Mouse (Mus musculus): ENCODE measurements around the gene Notch3. TPM values are rescaled to one million over a fixed set of nuclear protein-coding genes. Genes with fewer than 3 reads are reported as not detected.
"Not testable (repeated sequence)": the region's sequence is repeated elsewhere in the genome, so short reads cannot be mapped to it uniquely, and the experiment has no call there.

The Notch3 gene
- polyA plus RNA-seq (2016; fragmentation: Nextera tagmentation; extraction: Ambion mirVana), result 5.7 and 13.7 TPM in 2 replicates

DNA sequence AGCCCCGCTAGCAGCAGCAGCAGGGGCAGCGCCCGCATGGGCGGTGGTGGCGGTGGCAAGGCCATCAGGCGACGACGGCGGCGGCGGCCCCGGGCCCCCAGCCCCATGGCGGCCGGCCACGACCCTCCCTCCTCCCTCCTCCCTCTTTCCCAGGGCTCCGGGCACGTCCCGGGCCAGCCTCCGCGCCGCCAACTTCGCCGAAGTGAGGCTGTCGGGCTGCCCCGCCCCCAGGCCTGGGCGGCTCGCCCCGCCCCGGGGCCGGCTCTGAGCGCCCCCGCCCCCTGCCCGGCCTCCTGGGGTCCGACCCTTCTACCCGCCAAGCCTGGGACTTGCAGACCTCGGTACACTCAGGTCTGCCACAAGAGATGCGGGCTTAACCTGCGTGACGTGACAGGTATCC is at the start of gene Notch3:
Gene Notch3 (minus strand): TSS at position 166 of the 400 bp plus-strand sequence.
- peaks cover 23% of the 10 kb centered on the region; the same call in 1 of the 2 replicates for H3K27me3 ChIP-seq (ENCODE audit: insufficient read depth, poor library complexity, severe bottlenecking)
- no peak for DNase-seq (ENCODE audit: low spot score)
- no peaks in the 10 kb centered on the region for H3K9me3 ChIP-seq
- peak within 1 kb of the TSS; percentile 83 for H3K4me3 ChIP-seq
- under 1% methylated on average over 31 of the region's 39 CpGs for WGBS
- H3K27ac ChIP-seq, result peak within 1 kb of the TSS; percentile 92
- no peaks in the 10 kb centered on the region for H3K36me3 ChIP-seq
- peaks cover 34% of the 10 kb centered on the region for H3K4me1 ChIP-seq

DNA sequence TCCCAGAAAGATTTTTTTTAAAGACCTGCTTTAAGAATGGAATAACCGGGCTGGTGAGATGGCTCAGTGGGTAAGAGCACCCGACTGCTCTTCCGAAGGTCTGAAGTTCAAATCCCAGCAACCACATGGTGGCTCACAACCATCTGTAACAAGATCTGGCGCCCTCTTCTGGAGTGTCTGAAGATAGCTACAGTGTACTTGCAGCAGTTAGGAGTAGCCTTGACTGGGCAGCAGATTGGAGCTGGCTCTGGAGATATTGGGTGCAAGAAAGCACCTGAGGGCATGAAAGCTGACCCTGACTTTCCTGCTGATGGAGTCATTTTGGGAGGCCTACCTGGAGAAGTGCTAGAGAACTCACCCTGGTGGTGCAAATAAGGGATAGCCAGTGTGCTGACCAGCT is 48.9 kb upstream of the Notch3 start:
- not testable (repeated sequence) for H3K4me1 ChIP-seq; DNase-seq (ENCODE audit: low spot score); H3K4me3 ChIP-seq; H3K27ac ChIP-seq; H3K27me3 ChIP-seq (ENCODE audit: insufficient read depth, poor library complexity, severe bottlenecking); H3K9me3 ChIP-seq
- H3K36me3 ChIP-seq, result peaks cover 93% of the 10 kb centered on the region
- 74% methylated on average over 4 of the region's 4 CpGs for WGBS

DNA sequence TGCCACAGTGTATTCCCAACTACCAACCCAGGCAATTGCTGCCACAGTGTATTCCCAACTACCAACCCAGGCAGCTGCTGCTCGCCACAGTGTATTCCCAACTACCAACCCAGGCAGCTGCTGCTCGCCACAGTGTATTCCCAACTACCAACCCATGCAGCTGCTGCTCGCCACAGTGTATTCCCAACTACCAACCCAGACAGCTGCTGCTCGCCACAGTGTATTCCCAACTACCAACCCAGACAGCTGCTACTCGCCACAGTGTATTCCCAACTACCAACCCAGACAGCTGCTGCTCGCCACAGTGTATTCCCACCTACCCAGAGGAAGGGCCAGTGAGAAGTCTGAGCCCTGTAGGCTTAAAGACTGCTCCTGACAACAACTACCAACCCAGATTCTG is 44.9 kb upstream of the Notch3 start:
- 92% methylated on average over 6 of the region's 6 CpGs for WGBS
- not testable (repeated sequence) for H3K27ac ChIP-seq
- H3K36me3 ChIP-seq, result peaks cover 95% of the 10 kb centered on the region

DNA sequence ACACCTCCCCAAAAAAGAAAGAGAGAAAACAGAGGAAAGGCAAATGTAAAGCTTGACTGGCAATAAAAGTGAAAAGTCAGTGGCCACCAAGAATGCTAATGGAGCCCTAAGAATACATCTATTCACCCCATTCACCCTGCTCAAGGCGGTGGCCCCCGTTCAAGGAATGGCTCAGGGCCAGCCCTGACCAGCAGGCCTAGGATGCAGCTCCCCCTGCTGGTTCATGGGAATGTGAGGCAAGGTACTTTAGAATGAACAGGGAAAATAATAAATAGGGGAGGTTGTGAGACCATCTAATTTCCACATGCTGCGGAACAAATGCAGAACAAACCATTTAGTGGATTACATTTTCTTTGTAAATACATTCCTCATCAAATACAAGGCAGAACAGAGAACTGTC is 43.1 kb upstream of the Notch3 start:
- DNase-seq (ENCODE audit: low spot score), result no peak
- 69% methylated on average over 3 of the region's 3 CpGs for WGBS
- Histone ChIP-seq H3K4me3 (no peak overlapping the region), H3K36me3 (peaks cover 95% of the 10 kb centered on the region), H3K9me3 (no peaks in the 10 kb centered on the region), H3K27ac (no peak overlapping the region), H3K4me1 (peaks cover 24% of the 10 kb centered on the region), H3K27me3 (ENCODE audit: insufficient read depth, poor library complexity, severe bottlenecking) (no peaks in the 10 kb centered on the region)

More for the DNA sequence above, 44.9 kb upstream of the Notch3 start:
- not testable (repeated sequence) for H3K9me3 ChIP-seq; H3K4me3 ChIP-seq; H3K27me3 ChIP-seq (ENCODE audit: insufficient read depth, poor library complexity, severe bottlenecking); DNase-seq (ENCODE audit: low spot score)
- peaks cover 24% of the 10 kb centered on the region for H3K4me1 ChIP-seq

DNA sequence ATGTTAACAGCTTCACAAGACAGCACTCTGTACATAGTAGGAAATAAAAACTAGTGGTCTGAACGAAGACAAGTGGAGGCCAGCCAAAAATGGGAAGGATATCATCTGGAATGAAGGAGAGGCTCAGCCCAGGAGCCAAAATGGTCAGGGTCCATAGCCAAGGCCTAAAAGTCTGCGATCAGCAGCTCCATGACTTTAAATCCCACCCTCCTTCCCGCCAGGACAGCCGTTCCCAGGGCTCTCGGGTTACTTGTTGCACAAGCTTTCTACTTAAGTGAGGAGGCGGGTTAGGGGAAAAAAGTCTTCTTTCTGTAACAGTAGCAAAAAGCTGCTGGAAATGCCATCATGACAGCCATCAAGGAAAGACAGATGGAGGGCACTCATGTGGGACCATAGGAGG is 42.5 kb upstream of the Notch3 start:
- Histone ChIP-seq H3K4me3 (no peak overlapping the region), H3K9me3 (no peaks in the 10 kb centered on the region), H3K36me3 (peaks cover 95% of the 10 kb centered on the region), H3K27ac (no peak overlapping the region), H3K4me1 (peaks cover 24% of the 10 kb centered on the region), H3K27me3 (ENCODE audit: insufficient read depth, poor library complexity, severe bottlenecking) (no peaks in the 10 kb centered on the region)
- 86% methylated on average over 6 of the region's 6 CpGs for whole genome bisulfite sequencing
- DNase-seq (ENCODE audit: low spot score), result no peak

DNA sequence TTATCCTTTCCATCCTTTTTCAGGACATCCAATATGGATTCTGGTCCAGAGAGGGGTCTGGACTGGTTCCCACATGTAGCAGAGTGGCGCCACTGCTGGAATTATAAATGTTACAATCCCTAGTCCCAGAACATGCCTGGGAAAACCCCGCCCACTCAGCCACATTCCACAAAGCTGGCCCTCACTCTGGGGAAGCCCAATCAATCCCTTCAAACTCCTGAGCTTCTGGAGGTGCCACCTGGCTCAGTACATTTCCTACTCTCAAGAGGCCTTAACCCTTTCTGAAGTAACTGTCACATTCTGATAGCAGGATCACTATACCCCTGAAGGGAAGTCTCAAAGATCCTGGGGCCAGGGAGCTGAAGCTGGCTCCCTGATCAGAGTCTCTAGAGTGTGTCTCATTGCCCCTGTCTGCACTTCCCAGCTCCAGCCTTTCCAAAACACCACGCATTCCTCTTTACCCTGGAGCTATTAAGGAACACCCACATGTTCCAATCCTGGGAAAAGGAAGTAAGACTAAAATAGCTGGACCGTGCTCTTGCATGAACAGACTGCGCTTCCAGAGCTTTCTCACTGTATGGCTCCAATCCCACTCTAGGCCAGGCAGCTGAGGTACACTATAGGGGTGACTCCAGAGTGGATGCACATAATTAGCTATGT is 41.1 kb upstream of the Notch3 start:
- peaks cover 95% of the 10 kb centered on the region for H3K36me3 ChIP-seq
- no peaks in the 10 kb centered on the region for H3K9me3 ChIP-seq
- H3K4me3 ChIP-seq, result no peak overlapping the region
- 52% methylated on average over 5 of the region's 5 CpGs for WGBS
- DNase-seq (ENCODE audit: low spot score), result no peak
- H3K27me3 ChIP-seq (ENCODE audit: insufficient read depth, poor library complexity, severe bottlenecking), result no peaks in the 10 kb centered on the region
- 0 out of 2 replicates have a peak overlapping the region, but pooled peaks have one; percentile 36 for H3K27ac ChIP-seq
- H3K4me1 ChIP-seq, result peaks cover 24% of the 10 kb centered on the region

DNA sequence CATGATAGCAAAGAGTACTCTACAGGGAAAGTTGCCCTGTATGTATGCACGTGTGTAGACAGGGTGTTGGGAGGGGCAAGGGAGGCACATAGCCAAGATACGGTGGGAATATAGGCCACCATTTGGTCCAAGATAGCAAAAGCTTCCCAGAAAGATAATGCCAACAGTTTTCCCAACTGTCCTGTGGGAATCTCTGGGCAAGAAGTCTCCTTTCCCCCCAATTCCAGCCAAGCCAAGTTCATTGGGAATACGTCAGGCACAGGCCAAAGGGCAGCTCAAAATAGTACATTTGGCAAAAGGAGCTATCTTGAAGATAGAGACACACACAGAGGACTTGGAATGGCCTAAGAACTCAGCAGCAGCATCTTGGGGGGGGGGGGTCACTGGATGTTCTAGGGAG is 38.7 kb upstream of the Notch3 start:
- H3K4me1 ChIP-seq, result peaks cover 24% of the 10 kb centered on the region
- no peaks in the 10 kb centered on the region for H3K9me3 ChIP-seq
- no peak overlapping the region for H3K4me3 ChIP-seq
- WGBS, result 79% methylated on average over 3 of the region's 3 CpGs
- no peak for DNase-seq (ENCODE audit: low spot score)
- no peaks in the 10 kb centered on the region for H3K27me3 ChIP-seq (ENCODE audit: insufficient read depth, poor library complexity, severe bottlenecking)
- no peak overlapping the region for H3K27ac ChIP-seq
- H3K36me3 ChIP-seq, result peaks cover 95% of the 10 kb centered on the region

DNA sequence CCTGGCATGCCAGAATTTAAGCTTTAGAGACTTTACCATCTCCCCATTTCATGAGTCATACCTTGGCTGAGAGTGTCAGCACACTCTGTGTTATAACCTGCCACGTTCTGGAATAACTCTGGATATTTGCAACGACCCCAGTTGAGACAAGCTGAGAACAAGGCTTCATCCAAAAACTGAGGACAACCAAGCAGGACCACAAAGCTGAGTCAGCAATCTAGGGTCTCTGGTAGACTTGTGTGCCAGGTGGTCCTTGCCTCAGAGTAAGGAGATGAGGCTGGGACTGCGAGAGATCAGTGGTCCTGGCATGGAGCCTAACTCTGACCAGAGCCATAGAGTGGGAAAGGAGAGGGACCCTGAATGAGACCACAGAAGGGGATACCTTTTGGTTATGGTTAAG is 36.3 kb upstream of the Notch3 start:
- no peak overlapping the region for H3K4me3 ChIP-seq
- H3K27me3 ChIP-seq (ENCODE audit: insufficient read depth, poor library complexity, severe bottlenecking), result no peaks in the 10 kb centered on the region
- no peak overlapping the region for H3K27ac ChIP-seq
- WGBS, result 83% methylated on average over 3 of the region's 3 CpGs
- H3K9me3 ChIP-seq, result no peaks in the 10 kb centered on the region
- peaks cover 11% of the 10 kb centered on the region for H3K4me1 ChIP-seq
- DNase-seq (ENCODE audit: low spot score), result no peak
- H3K36me3 ChIP-seq, result peaks cover 95% of the 10 kb centered on the region

DNA sequence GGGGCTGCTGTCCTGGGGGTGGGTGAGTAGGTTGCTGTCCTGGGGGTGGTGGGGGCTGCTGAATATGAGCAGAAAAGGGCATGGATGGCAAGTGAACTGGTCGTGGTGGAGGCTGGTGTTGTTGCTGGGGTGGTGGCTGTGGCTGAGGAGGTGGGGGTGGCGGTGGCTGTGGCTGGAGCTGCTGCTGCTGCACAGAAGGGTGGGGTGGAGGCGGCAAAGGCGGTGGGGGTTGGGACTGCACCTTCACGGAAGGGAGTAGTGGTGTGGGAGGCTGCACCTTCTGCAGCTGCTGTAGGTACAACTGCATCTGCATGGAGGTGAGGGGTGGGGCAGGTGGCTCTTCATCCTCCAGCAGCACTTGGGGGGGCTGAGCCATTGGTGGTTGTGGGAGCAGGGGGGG is 34.4 kb upstream of the Notch3 start:
- Histone ChIP-seq H3K27ac (no peak overlapping the region), H3K36me3 (peaks cover 99% of the 10 kb centered on the region), H3K27me3 (ENCODE audit: insufficient read depth, poor library complexity, severe bottlenecking) (no peaks in the 10 kb centered on the region), H3K4me1 (no peaks in the 10 kb centered on the region), H3K9me3 (no peaks in the 10 kb centered on the region), H3K4me3 (no peak overlapping the region)
- WGBS, result 80% methylated on average over 5 of the region's 5 CpGs
- DNase-seq (ENCODE audit: low spot score), result no peak

DNA sequence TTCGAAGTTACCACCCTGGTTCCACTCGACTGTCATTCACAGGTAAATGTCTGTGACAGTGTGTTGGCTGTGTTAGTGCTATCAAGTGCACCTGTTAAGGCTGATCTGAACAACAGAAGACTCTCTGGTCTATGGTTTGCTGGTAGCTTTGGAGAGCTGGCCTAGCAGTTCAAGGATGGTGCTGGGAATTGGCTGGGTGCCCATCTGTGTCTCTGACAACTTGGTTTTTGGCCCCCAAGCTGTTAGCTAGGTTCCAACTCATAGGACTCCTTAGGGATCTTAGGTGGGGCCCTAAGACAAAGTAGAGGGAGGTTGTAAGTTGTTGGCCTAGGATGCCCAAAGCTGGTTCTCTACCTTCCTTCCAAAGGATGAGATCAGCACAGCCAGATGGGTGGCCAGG is 33.1 kb upstream of the Notch3 start:
- no peak overlapping the region for H3K4me3 ChIP-seq
- WGBS, result 77% methylated on average over 2 of the region's 2 CpGs
- no peaks in the 10 kb centered on the region for H3K9me3 ChIP-seq
- H3K27me3 ChIP-seq (ENCODE audit: insufficient read depth, poor library complexity, severe bottlenecking), result no peaks in the 10 kb centered on the region
- H3K4me1 ChIP-seq, result no peaks in the 10 kb centered on the region
- DNase-seq (ENCODE audit: low spot score), result no peak
- H3K36me3 ChIP-seq, result peaks cover 96% of the 10 kb centered on the region
- no peak overlapping the region for H3K27ac ChIP-seq

DNA sequence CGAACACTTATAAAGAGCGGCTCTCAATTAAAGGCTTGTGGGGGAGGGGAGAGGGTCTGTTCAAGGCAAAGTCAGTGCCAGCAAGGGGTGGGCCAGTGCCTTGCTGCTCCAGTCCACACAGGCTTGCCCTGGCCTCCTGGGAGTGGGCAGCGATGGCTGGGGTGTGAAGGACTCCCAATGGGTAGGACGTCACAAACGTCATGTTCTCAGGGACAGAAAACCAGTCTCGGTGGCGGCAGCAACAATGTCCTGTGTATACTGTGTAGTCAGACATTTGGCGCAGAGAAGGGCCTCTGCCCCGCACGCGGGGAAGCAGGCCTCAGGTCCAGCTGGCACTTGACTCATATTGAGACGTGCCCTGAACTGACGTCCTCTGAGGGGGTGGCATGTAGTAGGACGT is 30.5 kb upstream of the Notch3 start:
- no peak overlapping the region for H3K27ac ChIP-seq
- no peaks in the 10 kb centered on the region for H3K27me3 ChIP-seq (ENCODE audit: insufficient read depth, poor library complexity, severe bottlenecking)
- H3K4me3 ChIP-seq, result no peak overlapping the region
- DNase-seq (ENCODE audit: low spot score), result no peak
- H3K4me1 ChIP-seq, result no peaks in the 10 kb centered on the region
- 94% methylated on average over 14 of the region's 14 CpGs for WGBS
- peaks cover 70% of the 10 kb centered on the region for H3K36me3 ChIP-seq
- H3K9me3 ChIP-seq, result no peaks in the 10 kb centered on the region

DNA sequence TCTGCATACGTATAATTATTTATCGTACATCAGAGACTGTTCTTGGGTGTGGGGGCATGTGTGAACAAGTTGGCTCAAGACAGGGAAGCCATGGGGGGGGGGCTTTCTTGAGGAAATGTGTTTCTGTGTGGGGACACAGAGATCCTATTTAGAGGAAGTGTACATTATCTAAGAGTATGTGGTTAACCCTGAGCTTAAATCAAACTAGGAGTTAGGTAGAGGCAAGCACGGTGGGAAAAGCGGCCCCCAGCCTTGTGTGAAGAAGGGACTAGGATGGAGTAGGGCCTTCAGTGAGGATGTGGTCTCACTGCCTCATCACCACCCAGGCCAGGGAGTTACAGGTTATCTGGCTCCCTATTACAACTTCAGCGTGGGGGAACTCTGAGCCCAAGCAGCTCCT is 29.1 kb upstream of the Notch3 start:
- Histone ChIP-seq H3K36me3 (peaks cover 56% of the 10 kb centered on the region), H3K27me3 (ENCODE audit: insufficient read depth, poor library complexity, severe bottlenecking) (0 out of 2 replicates have a peak, but pooled peaks cover under 1% of the 10 kb centered on the region)

DNA sequence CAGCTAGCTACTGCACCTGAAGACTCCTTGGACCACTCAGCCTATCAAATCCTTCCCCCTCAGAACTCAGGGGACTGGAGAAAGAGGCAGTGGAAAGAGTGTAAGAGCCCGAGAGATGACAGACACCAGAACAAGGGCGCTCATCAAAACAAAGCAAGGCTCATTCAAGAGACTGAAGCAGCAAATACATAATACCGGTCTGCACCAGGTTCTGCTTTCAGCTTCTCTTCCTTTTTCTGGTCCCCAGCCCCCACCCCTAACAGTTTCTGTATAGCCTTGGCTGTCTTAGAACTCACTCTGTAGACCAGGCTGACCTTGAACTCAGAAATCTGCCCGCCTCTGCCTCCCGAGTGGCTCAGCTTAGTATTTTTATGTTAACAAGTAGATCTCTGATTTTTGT is 26.4 kb upstream of the Notch3 start:
- peaks cover 26% of the 10 kb centered on the region for H3K27me3 ChIP-seq (ENCODE audit: insufficient read depth, poor library complexity, severe bottlenecking)
- H3K27ac ChIP-seq, result no peak overlapping the region
- no peak for DNase-seq (ENCODE audit: low spot score)
- H3K36me3 ChIP-seq, result peaks cover 29% of the 10 kb centered on the region
- H3K9me3 ChIP-seq, result no peaks in the 10 kb centered on the region
- WGBS, result 79% methylated on average over 5 of the region's 5 CpGs
- peaks cover 19% of the 10 kb centered on the region for H3K4me1 ChIP-seq
- no peak overlapping the region for H3K4me3 ChIP-seq

More for the DNA sequence above, 29.1 kb upstream of the Notch3 start:
- H3K4me1 ChIP-seq, result no peaks in the 10 kb centered on the region
- DNase-seq (ENCODE audit: low spot score), result no peak
- 87% methylated on average over 5 of the region's 5 CpGs for WGBS
- no peak overlapping the region for H3K27ac ChIP-seq
- no peaks in the 10 kb centered on the region for H3K9me3 ChIP-seq
- H3K4me3 ChIP-seq, result no peak overlapping the region

DNA sequence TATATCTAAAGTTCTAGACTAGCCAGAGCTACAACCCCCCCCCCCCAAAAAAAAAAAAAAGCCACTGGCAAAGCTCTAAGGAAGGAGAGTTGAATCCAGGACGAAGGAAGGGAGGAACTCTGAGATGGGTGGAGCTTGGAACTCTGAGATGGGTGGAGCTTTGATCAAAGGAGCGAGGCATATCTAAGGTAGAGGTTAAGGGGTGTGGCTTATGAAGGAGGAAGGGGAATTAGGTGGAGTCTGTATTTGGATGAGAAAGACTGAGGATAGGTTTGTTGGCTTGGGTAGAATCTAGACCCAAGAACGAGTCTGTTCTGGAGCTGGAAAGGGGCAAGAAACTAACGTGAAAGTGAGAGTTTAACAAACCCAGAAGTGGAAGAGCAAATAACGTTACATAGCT is 23.2 kb upstream of the Notch3 start:
- Histone ChIP-seq H3K36me3 (no peaks in the 10 kb centered on the region), H3K9me3 (no peaks in the 10 kb centered on the region), H3K27me3 (ENCODE audit: insufficient read depth, poor library complexity, severe bottlenecking) (peaks cover 36% of the 10 kb centered on the region), H3K27ac (no peak overlapping the region), H3K4me3 (peak overlapping the region; percentile 58), H3K4me1 (peaks cover 19% of the 10 kb centered on the region)
- 15% methylated on average over 5 of the region's 5 CpGs for WGBS
- DNase-seq (ENCODE audit: low spot score), result no peak

All from heart, embryonic 10.5 days (tissue).